Mouse (Mus musculus): ENCODE data around the gene Col8a2. TPM values are rescaled to one million over a fixed set of nuclear protein-coding genes. Genes with fewer than 3 reads are reported as not detected.

Col8a2 gene
- polyA plus RNA-seq, 1 experiment from 2014 or later, result 1.1 TPM

DNA sequence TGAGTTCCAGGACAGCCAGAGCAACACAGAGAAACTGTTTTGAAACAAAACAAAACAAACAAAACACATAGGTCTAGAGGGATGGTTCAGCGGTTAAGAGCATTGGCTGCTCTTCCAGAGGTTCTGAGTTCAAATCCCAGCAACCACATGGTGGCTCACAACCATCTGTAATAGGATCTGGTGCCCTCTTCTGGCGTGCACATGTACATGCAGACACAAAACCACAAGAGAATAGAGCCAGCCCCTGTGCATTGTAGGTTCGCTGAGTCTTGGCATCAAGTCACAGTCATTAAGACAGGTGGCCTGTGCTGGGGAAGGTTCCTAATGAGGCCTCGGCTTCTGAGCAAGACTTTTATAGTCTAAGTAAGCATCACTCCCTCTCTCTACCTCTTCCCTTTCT is 17.3 kb downstream of the Col8a2 start:
- Histone ChIP-seq H3K27ac (replicated peaks; ENCODE audit: low read depth, low read length) (no peak overlapping the region), H3K36me3 (ENCODE audit: control insufficient read depth, insufficient read depth, low read length) (no peaks in the 10 kb centered on the region), H3K9me3 (ENCODE audit: control insufficient read depth, low read length) (peaks cover 3% of the 10 kb centered on the region), H3K4me2 (ENCODE audit: low read length) (no peak overlapping the region), H3K27me3 (ENCODE audit: control insufficient read depth, insufficient read depth, low read length) (peaks cover 36% of the 10 kb centered on the region), H3K4me3 (replicated peaks; ENCODE audit: low read depth, low read length) (no peak overlapping the region), H3K4me1 (ENCODE audit: control insufficient read depth, insufficient read depth, low read length) (peaks cover 5% of the 10 kb centered on the region; the same call in 1 of the 2 replicates), H3K9ac (replicated peaks; ENCODE audit: low read length) (no peak overlapping the region)
- 63% methylated on average over 4 of the region's 4 CpGs for WGBS
- DNase-seq, result no peak
- ATAC-seq (ENCODE audit: low FRiP score, low TSS enrichment), result no peak

DNA sequence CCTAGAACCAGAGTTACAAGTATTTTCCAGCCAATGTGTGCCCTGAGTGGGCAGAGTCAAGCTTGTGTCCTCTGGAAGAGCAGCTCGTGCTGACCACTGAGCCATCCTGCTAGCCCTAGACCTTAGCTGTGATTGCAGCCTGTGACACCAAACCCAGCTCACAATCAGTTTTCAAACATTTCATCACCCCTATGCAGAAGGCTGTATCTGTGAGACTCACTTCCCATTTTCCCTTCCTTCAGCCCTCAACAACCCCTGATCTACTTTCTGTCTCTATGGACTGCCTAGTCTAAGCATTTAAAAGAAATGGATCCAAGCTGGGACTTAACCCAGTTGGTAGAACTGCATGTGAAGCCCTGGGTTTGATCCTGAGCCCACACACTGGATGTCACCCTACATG is 18.8 kb downstream of the Col8a2 start:
- Histone ChIP-seq H3K9me3 (ENCODE audit: control insufficient read depth, low read length) (peaks cover 3% of the 10 kb centered on the region), H3K36me3 (ENCODE audit: control insufficient read depth, insufficient read depth, low read length) (no peaks in the 10 kb centered on the region), H3K27me3 (ENCODE audit: control insufficient read depth, insufficient read depth, low read length) (peaks cover 27% of the 10 kb centered on the region), H3K27ac (replicated peaks; ENCODE audit: low read depth, low read length) (no peak overlapping the region), H3K4me1 (ENCODE audit: control insufficient read depth, insufficient read depth, low read length) (peaks cover 5% of the 10 kb centered on the region; the same call in 1 of the 2 replicates), H3K4me3 (replicated peaks; ENCODE audit: low read depth, low read length) (no peak overlapping the region), H3K4me2 (ENCODE audit: low read length) (no peak overlapping the region), H3K9ac (replicated peaks; ENCODE audit: low read length) (no peak overlapping the region)
- DNase-seq (no peak), ATAC-seq (ENCODE audit: low FRiP score, low TSS enrichment) (no peak)
- 84% methylated on average over 1 of the region's 1 CpGs for WGBS

DNA sequence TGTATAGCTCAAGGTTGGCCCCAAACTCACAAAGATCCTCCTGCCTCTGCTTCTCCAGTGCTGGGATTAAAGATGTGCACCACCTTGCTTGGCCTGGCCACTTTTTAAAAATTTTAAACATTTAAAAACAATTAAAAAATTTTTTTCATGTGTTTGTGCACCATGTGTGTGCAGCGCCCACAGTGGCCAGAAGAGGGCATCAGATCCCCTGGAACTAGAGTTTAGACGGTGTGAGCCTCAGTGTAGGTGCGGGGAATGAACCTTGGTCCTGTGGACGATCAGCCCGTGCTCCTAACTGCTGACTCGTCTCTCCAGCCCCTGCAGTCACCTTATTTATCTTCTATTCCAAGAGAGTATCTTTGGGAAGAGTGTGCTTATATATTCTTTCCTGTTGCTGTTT is 19.5 kb downstream of the Col8a2 start:
- H3K27ac ChIP-seq (replicated peaks; ENCODE audit: low read depth, low read length), result no peak overlapping the region
- WGBS, result 88% methylated on average over 6 of the region's 6 CpGs
- H3K27me3 ChIP-seq (ENCODE audit: control insufficient read depth, insufficient read depth, low read length), result peaks cover 21% of the 10 kb centered on the region

DNA sequence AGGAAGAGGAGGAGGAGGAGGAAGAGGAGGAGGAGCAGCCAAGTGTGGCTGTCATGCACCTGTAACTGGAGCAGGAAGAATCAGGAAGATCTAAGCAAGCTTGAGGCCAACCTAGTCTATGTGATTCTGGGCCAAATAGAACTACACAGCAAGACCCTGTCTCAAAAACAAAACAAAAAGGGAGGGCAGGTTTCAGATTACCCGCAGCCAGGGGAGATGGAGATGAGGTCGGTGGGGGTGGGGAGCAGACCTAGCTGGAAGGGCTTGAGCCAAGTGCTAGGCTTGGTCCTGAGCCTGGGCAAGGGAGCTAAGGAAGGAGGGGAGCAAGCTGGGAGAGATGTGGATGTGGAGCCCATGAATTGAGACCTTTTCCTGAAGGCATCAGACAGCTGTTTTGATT is 20.2 kb downstream of the Col8a2 start:
- 24% methylated on average over 2 of the region's 2 CpGs for WGBS
- Histone ChIP-seq H3K4me1 (ENCODE audit: control insufficient read depth, insufficient read depth, low read length) (no peaks in the 10 kb centered on the region), H3K9ac (replicated peaks; ENCODE audit: low read length) (no peak overlapping the region), H3K27ac (replicated peaks; ENCODE audit: low read depth, low read length) (no peak overlapping the region), H3K4me3 (replicated peaks; ENCODE audit: low read depth, low read length) (no peak overlapping the region), H3K9me3 (ENCODE audit: control insufficient read depth, low read length) (peaks cover 3% of the 10 kb centered on the region), H3K27me3 (ENCODE audit: control insufficient read depth, insufficient read depth, low read length) (peaks cover 13% of the 10 kb centered on the region), H3K4me2 (ENCODE audit: low read length) (no peak overlapping the region), H3K36me3 (ENCODE audit: control insufficient read depth, insufficient read depth, low read length) (no peaks in the 10 kb centered on the region)
- DNase-seq (no peak), ATAC-seq (ENCODE audit: low FRiP score, low TSS enrichment) (no peak)

More for the DNA sequence above, 19.5 kb downstream of the Col8a2 start:
- Histone ChIP-seq H3K4me2 (ENCODE audit: low read length) (no peak overlapping the region), H3K4me3 (replicated peaks; ENCODE audit: low read depth, low read length) (no peak overlapping the region), H3K36me3 (ENCODE audit: control insufficient read depth, insufficient read depth, low read length) (no peaks in the 10 kb centered on the region), H3K4me1 (ENCODE audit: control insufficient read depth, insufficient read depth, low read length) (peaks cover 3% of the 10 kb centered on the region; the same call in 1 of the 2 replicates), H3K9ac (replicated peaks; ENCODE audit: low read length) (no peak overlapping the region), H3K9me3 (ENCODE audit: control insufficient read depth, low read length) (peaks cover 3% of the 10 kb centered on the region)
- ATAC-seq (ENCODE audit: low FRiP score, low TSS enrichment), result no peak
- DNase-seq, result no peak

DNA sequence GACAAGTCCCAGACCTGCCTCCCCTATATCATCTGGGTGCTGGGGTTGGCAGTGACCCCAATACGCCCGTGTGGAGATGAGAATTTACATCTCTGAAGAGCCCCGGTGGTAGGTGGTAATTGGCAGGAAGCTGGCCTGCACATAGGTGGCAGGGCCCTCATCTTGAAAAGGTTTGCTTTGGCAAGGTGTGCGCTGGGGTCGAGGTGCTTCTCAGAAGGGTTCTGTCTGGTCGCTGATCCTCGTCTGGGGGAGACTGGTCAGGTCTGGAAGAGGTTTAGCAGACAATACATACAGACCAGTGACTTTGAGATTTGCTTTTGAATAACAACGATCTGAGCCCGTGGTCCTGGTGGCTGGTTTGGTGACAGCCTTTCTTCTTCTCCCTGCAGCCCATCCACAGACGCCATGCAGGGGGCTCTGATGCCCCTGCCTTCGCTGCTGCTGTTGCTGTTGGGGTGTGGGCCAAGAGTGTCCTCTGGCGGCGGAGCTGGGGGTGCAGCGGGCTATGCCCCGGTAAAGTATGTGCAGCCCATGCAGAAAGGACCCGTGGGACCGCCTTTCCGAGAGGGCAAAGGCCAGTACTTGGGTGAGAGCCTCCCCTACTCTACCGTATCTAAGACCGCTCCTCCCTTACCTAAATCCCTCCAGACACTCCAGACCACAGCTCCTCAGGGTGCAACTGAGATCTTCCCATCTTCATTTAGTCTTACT is 22.8 kb downstream of the Col8a2 start:
- 13% methylated on average over 20 of the region's 20 CpGs for WGBS
- H3K9ac ChIP-seq (replicated peaks; ENCODE audit: low read length), result no peak overlapping the region; the same call in 1 of the 2 replicates
- peak overlapping the region; percentile 52 for H3K4me2 ChIP-seq (ENCODE audit: low read length)
- peak overlapping the region; percentile 28 for H3K4me3 ChIP-seq (replicated peaks; ENCODE audit: low read depth, low read length)
- DNase-seq (no peak), ATAC-seq (ENCODE audit: low FRiP score, low TSS enrichment) (peak; percentile 43; the same call in 1 of the 2 replicates)
- H3K9me3 ChIP-seq (ENCODE audit: control insufficient read depth, low read length), result peaks cover 3% of the 10 kb centered on the region
- H3K27ac ChIP-seq (replicated peaks; ENCODE audit: low read depth, low read length), result no peak overlapping the region
- no peaks in the 10 kb centered on the region for H3K4me1 ChIP-seq (ENCODE audit: control insufficient read depth, insufficient read depth, low read length)
- H3K27me3 ChIP-seq (ENCODE audit: control insufficient read depth, insufficient read depth, low read length), result no peaks in the 10 kb centered on the region; the same call in 1 of the 2 replicates
- no peaks in the 10 kb centered on the region for H3K36me3 ChIP-seq (ENCODE audit: control insufficient read depth, insufficient read depth, low read length)

DNA sequence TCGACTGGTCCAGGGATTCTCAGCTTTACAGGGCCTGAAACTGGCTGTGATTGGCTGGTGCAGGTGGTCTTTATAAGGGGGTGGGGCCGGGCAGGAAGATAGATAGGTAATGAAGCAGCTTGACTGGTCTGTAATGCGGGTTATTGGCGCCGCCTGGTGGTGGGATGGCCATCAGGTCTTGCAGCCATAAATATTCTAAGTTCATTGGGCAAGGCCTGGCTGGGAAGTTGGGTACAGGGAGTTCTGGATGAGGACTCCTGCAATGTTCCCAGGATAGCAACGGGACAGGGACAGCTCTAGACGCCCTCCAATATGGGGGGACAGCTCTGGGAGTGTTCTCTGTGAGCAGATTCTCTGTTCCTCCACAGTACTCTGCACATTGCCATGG is 23.3 kb downstream of the Col8a2 start:
- ATAC-seq (ENCODE audit: low FRiP score, low TSS enrichment), result peak; percentile 76; the same call in 1 of the 2 replicates
- Histone ChIP-seq H3K9ac (replicated peaks; ENCODE audit: low read length) (no peak overlapping the region), H3K27me3 (ENCODE audit: control insufficient read depth, insufficient read depth, low read length) (no peaks in the 10 kb centered on the region; the same call in 1 of the 2 replicates)

DNA sequence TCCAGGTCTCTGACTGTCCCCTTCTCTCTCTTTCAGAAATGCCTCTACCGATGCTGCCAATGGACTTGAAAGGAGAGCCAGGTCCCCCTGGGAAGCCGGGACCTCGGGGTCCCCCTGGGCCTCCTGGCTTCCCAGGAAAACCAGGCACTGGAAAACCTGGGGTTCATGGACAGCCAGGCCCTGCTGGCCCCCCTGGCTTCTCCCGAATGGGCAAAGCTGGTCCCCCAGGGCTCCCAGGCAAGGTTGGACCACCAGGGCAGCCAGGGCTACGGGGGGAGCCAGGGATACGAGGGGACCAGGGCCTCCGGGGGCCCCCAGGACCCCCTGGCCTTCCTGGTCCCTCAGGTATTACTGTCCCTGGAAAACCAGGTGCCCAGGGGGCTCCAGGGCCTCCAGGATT is 23.8 kb downstream of the Col8a2 start:
- WGBS, result 77% methylated on average over 7 of the region's 7 CpGs
- H3K36me3 ChIP-seq (ENCODE audit: control insufficient read depth, insufficient read depth, low read length), result 0 out of 2 replicates have a peak, but pooled peaks cover 6% of the 10 kb centered on the region
- H3K9me3 ChIP-seq (ENCODE audit: control insufficient read depth, low read length), result peaks cover 3% of the 10 kb centered on the region
- H3K9ac ChIP-seq (replicated peaks; ENCODE audit: low read length), result no peak overlapping the region
- no peak for DNase-seq
- no peak overlapping the region for H3K4me2 ChIP-seq (ENCODE audit: low read length)
- no peak for ATAC-seq (ENCODE audit: low FRiP score, low TSS enrichment)
- no peak overlapping the region for H3K4me3 ChIP-seq (replicated peaks; ENCODE audit: low read depth, low read length)
- H3K4me1 ChIP-seq (ENCODE audit: control insufficient read depth, insufficient read depth, low read length), result no peaks in the 10 kb centered on the region
- H3K27ac ChIP-seq (replicated peaks; ENCODE audit: low read depth, low read length), result no peak overlapping the region
- H3K27me3 ChIP-seq (ENCODE audit: control insufficient read depth, insufficient read depth, low read length), result no peaks in the 10 kb centered on the region; the same call in 1 of the 2 replicates

More for the DNA sequence above, 23.3 kb downstream of the Col8a2 start:
- DNase-seq, result peak; percentile 93
- Histone ChIP-seq H3K4me1 (ENCODE audit: control insufficient read depth, insufficient read depth, low read length) (no peaks in the 10 kb centered on the region), H3K27ac (replicated peaks; ENCODE audit: low read depth, low read length) (no peak overlapping the region), H3K4me3 (replicated peaks; ENCODE audit: low read depth, low read length) (peak overlapping the region; percentile 28), H3K4me2 (ENCODE audit: low read length) (peak overlapping the region; percentile 52), H3K9me3 (ENCODE audit: control insufficient read depth, low read length) (peaks cover 3% of the 10 kb centered on the region), H3K36me3 (ENCODE audit: control insufficient read depth, insufficient read depth, low read length) (0 out of 2 replicates have a peak, but pooled peaks cover 4% of the 10 kb centered on the region)
- WGBS, result 2% methylated on average over 7 of the region's 7 CpGs

DNA sequence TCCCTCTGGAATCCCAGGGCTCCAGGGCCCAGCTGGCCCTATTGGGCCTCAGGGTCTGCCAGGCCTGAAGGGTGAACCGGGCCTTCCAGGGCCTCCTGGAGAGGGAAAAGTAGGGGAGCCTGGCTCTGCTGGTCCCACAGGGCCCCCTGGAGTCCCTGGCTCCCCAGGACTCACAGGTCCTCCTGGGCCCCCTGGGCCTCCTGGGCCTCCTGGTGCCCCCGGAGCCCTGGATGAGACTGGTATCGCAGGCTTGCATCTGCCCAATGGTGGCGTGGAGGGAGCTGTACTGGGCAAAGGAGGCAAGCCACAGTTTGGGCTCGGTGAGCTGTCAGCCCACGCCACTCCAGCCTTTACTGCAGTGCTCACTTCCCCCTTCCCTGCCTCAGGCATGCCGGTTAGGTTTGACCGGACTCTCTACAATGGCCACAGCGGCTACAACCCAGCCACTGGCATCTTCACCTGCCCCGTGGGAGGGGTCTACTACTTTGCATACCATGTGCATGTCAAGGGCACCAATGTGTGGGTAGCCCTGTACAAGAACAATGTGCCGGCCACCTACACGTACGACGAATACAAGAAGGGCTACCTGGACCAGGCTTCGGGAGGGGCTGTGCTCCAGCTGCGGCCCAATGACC is 25.1 kb downstream of the Col8a2 start:
- Histone ChIP-seq H3K4me2 (ENCODE audit: low read length) (no peak overlapping the region), H3K27ac (replicated peaks; ENCODE audit: low read depth, low read length) (no peak overlapping the region), H3K36me3 (ENCODE audit: control insufficient read depth, insufficient read depth, low read length) (peaks cover 19% of the 10 kb centered on the region), H3K4me3 (replicated peaks; ENCODE audit: low read depth, low read length) (no peak overlapping the region), H3K4me1 (ENCODE audit: control insufficient read depth, insufficient read depth, low read length) (no peaks in the 10 kb centered on the region), H3K9me3 (ENCODE audit: control insufficient read depth, low read length) (no peaks in the 10 kb centered on the region), H3K9ac (replicated peaks; ENCODE audit: low read length) (no peak overlapping the region), H3K27me3 (ENCODE audit: control insufficient read depth, insufficient read depth, low read length) (no peaks in the 10 kb centered on the region; the same call in 1 of the 2 replicates)
- WGBS, result 90% methylated on average over 16 of the region's 16 CpGs
- no peak for DNase-seq
- ATAC-seq (ENCODE audit: low FRiP score, low TSS enrichment), result no peak
